Mouse (Mus musculus) thymus, postnatal 25 days (tissue): Measurements from ENCODE around the gene Rbm19.

Experiments
- DNase-seq: peaks from one replicate; pipeline ENCODE4 v3.0.0; 2022

Rbm19 gene

DNA sequence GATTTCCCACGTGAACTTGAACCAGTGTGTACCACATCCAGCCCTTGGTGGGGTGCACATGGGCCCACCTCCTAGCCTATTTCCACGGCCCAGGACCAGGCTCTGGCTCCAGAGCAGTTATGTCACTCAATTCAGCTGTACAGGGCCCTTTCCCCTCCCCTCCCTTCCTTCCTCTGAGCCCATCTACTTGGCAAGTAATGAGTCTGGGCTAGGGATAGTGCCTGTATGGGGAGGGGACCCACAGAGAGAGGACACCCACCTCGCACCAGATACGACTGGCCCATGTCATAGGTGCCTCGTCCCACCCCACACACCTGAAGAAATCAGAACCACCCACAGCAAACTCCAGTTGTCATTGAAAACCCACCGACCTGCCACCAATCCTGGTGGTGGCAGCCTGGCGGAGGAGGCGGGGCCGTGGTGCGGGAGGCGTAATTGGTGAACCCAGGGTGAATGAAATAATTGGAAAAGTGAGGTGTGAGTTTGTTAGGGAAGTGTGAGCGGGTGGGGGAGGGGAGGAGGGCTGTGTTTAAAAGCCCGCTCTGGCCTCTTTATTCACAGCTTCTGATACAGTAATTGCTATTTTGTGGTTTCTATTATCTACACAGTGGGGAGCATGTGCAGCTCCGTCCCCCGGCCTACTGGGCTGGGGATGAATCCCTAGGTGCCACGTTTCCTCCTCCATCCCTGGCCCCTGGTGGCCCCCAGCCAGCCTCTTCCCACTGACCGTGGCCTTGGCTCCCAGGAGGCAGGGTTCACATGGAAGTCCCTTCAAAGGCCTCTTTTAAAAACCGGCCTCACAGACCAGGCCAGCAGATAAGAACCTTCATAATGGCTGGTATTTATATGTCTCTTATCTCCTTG lies 55.8 kb downstream of the Rbm19 start:
- no peak for DNase-seq

DNA sequence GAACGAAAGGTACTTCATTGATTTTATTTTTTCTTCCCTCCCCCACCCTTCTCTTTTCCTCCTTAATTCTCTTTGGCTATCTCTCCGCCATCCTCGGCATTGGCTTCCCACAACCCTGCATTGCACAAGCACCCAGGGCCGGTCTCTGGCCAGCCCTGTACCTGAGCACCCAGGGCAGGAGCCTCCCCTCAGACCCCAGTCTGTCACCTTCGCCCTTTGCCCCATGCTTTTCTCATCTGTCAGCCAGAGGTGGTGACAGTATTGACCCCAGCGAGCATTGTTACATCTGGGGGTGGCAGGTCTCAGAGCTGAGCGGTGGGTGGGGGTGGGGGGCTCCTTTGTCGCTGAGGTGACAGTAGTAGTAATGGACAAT lies 56.5 kb downstream of the Rbm19 start:
- DNase-seq = no peak

DNA sequence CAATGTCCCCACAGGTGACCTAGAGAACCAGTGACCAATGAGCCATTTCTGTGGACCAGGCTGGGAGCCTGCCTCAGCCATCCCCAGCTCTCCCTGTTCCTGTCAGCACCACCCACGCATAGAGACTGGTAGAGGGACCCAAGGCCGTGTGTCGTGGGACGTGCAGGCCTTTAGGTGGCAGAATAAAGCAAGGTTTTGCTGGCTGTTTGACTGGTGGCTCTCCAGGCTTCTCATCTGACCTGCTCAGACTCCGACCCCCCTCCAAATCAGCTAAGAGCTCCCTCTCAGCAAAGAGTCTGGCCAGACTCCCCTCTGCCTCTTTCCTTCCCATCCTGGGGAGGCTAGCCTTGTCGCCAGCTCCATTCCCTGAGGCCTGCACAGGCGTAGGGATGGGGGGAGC lies 58.1 kb downstream of the Rbm19 start:
- DNase-seq = no peak

DNA sequence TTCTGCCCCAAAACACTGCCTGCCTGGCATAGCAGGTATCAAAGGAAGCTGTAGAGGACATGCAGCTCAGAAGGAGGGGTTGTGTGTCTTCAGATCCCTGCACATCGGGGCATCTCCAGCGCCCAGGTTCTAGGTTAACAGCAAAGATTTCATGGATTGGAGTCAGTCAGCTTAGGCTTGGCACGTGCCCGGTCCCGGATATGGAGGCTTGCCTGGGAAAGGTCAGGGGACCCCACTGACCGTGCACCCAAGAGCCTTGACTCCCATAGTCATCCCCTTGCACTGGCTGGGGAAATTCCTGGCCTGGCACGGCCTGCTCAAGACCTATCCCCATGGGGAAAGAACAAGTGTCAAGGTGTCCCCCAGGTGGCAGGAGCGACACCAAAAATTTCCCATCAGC lies 59.0 kb downstream of the Rbm19 start:
- DNase-seq = no peak

DNA sequence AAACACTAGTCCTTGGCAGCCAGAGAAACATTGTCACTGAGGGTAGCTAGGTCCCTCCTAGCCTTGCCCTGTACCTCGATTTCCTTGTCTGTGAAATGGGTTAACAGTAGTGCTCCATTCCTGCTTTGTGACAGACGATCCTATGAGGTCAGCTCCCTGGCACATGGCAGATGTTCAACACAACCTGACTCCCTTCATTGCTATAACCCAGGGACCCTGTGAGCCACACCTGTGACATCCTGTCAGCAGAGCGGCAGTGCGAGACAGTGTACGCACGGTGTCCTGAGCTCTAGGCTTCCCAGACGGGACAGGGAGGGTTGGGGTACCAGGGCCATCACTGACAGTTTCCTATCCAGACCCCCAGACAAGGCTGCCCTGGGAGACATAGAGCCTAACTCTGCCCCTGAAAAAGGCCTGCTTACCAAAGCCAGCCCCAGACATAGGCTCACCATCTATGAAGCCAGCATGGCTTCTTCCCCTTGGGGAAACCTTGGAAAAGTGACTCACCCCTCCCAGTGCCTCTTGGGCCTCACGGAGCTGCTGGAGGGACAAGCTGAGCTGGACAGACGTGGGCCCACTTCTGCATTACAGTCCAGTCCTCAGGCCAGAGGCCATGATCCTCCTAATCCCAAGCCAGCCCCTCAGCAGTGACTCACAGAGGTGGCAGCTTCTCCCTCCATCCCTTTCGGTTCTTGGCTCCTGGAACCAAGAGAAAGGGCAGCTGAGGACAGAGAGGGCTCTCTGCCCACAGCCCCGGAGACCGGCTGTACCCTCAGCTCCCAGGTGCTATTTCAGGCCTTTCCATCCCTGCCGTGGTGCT lies 60.2 kb downstream of the Rbm19 start:
- no peak for DNase-seq

DNA sequence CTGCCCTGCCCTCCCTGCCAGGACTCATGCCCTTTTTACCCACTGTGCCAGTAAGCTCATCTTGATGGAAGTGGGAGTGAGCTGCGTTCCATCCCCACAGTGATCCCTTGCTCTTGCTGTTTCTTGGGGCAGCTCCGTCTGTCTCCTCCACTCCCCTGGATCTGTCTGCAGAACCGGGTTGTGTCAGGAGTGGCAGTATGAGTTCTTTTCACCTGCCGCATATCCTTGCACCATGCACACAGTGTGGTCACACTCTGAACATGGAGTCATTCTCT lies 60.7 kb downstream of the Rbm19 start:
- no peak for DNase-seq

DNA sequence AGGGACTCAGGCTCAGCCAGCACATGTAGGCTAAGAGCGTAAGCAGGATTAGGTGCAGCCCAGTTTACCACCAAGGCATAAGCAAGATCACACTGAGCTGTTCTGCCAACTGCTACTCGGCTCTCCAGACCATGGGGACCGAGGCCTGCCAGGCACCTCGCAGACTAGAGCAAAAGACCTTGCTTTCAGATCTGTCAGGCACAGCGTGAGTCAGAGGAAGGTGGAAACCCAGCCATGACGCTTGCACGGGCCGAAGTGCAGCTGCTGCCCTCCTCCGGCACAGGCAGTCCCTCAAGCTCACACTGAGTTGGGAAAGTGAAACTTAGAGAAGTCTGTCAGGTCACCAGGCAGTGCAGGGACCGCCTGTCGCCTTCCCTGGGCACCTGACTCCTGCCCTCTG lies 63.8 kb downstream of the Rbm19 start:
- no peak for DNase-seq

DNA sequence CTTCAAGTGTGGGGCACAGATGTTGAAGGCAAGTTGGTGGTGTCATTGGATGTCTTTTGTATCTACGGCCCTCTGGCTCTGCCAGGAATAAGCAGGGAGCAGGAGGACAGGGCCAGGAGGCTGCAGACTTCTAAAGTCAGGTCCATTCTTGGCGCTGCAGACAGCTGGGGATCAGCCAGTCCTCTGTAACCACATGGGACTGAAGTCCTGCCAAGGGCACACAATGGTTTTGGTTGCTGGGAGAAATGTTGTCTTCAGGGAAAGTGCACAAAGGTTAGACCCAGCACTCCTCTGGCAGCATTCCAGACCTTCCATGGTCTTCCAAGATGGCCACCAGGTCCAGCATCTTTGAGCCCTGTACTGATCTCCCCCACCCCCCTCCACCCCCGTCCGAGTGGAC lies 65.1 kb downstream of the Rbm19 start:
- DNase-seq = no peak

DNA sequence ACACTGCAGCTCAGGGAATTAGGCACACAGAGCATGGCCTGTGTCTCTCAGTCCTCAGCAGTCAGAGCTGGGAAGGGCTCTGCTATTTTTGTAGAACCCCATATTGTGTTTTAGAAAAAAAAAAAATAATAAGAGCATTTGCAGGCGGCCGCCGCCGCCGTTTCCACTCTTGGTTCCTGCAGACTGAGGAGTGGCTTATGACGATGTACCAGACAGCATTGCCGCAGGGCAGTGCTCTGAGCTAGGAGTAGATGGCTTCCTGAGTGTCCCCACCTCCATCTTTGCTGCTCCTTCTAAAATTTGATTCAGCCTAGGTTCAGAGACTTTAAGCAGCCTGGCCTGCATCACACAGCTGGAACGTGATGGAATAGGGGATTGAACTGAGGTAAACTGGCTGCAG lies 67.1 kb downstream of the Rbm19 start:
- DNase-seq = no peak

DNA sequence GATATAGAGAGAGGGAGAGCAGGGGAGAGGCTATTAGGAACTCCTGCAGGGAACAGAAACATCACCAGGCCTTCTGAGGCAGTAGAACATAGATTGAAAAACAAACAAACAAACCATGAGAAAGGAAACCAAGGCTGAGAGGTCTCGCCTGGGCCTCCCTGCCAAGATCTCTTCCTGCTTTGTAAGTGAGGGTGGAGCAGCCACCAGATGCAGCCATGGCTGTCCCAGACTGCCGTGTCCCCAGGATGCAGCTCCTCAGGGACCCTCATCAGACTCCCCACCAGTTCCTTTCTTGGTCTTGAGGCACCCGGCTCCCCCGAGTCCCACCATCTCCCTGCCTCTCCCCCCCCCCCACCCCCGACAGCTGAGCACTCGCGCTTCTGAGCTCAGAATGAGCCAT lies 67.5 kb downstream of the Rbm19 start:
- DNase-seq = no peak

DNA sequence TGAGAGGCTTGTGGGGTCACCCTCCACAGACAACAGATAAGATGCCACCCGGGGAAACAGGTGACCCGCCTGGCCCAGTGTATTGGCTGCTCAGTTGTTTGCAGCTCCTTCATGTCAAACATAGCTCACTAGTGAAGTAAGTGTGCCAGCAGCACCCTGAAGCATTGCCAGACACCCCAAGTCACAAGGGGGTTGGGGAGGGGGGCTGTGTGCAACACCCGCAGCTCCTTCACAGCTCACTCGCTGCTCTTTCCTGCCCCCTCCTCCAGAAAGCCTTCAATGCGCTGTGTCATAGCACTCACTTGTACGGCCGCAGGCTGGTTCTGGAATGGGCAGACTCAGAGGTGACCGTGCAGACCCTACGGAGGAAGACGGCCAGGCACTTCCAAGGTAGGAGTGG lies 69.7 kb downstream of the Rbm19 start:
- DNase-seq = no peak

DNA sequence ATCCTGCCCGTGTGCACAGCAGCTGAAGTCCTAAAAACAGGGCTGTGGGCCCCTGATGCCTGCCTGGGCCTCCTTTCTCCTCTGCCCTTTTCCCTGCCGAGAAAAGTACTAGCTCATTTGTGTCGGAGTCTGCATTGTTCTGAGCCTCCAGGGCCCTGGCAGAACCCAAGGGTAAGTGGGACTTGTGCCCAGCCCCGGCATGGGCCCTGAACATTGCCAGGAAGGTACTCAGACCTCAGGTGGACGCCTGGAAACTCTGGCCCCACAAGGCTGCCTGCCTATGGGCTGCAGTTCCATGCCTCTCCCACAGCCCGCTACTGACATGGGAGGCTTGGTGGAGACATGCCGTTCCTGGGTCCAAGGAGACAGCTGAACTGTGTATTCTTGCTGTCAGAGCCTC lies 72.3 kb downstream of the Rbm19 start:
- DNase-seq = no peak

DNA sequence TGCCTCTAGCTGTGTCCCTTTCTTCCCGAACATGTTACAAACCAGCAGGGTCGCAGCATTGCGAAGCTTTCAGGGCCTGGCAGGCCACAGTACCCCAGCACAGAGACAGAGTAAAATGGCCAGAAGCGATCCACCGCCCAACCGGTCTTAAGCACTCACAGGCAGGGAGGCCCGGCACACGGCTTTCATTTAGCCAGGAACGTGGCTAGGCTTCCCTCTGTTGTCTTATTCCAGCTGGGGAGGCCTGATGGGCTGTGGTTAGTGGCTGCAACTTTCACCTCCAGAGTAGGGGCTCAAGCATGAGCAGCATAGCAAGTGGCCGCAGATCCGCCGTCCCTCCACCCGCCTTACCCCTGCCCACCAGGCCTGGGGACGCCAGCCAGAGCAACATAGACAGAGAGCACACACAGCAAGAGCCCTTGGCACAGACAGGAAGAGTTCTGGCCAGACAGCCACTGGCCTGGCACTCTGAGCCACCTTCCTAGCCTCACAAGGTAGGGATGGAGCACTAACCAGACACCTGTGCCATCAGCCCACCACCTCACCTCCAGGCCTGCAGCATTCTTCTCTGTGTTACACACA lies 73.8 kb downstream of the Rbm19 start:
- DNase-seq = no peak

DNA sequence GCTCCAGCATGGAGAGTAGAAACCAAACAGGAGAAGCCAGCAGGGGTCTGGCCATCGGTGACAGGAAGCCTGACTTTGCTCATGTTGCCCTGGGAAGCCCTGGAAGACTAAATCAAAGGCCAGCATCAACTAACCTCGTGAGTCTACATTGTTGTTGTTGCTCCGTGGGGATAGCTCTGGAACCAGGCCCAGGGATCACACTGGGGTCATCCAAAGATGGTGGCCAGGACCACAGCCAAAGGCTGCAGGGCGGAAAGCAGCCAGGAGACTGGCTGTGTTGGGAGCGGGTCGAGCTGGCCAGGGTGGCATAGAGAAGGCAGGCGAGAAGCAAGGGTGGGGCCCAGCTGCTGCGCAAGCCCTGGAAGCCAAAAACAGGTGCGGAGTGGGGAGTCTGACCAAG lies 75.4 kb downstream of the Rbm19 start:
- no peak for DNase-seq

DNA sequence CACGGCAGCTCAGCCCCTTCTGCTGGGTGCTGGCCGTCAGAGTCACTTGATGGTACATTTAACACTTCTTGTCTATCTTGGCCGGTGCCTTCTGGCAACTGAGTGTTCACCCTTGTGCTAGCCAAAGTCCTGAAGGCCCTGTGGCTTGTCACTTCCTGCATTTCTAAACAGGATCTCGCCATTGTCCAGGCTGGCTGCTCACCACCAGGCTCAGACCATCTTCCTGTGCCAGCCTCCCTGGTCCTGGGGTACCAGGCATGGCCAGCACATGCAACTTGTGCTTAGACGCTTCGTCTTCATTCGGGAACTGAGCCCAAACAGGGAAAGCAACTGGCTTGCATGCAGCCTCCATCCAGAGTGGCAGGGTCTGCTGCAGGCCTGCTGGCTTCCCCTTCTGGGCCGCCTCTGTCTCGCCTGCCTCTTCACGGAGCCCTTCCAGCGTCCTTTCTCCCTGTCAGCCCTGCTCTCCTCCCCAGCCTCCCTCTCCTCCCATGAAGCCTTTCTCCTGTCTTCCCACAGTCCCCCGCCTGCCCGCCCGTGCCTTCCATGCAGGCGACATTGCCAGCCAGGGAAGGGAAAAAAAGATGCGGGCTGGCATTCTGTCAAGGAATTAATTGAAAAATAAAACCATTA lies 78.2 kb downstream of the Rbm19 start:
- no peak for DNase-seq

DNA sequence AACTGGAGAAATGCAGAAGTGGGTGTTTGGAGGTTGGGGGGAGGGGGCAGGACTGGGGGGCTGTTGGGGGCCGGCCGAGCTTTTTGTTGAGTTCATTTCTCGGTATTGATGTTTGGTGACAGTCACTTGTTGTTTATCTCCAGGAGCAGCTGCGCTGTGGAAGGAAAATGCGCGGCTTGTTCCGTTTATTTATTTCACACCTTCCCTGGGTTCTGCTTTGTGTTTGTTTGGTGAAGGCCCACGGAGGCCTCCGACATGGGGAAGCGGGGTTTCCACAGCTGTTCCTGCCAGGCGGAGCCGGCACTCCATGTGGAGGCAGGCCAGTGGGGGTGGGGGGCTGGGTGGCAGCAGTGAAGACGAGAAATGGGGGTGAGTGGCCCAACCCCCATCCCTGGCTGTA lies 78.7 kb downstream of the Rbm19 start:
- DNase-seq = no peak

DNA sequence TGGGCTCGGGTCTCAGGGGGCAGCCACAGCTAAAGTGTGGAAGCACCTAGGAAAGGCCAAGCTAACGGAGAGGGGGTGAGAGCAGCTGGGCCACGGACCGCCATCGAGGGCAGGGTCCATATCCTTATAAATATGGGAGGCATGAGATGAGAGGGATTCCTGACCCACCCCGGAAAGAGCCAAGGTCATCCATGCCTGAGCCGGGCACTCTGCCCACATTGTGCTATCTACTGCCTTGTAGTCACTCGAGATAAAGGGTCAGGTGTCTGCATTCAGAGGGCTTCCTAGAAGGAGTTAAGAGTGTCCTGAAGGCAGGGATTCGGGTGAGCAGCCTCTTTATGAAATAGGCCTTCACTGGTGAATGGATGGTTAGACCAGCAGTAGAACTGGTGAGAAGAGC lies 80.6 kb downstream of the Rbm19 start:
- DNase-seq = no peak

DNA sequence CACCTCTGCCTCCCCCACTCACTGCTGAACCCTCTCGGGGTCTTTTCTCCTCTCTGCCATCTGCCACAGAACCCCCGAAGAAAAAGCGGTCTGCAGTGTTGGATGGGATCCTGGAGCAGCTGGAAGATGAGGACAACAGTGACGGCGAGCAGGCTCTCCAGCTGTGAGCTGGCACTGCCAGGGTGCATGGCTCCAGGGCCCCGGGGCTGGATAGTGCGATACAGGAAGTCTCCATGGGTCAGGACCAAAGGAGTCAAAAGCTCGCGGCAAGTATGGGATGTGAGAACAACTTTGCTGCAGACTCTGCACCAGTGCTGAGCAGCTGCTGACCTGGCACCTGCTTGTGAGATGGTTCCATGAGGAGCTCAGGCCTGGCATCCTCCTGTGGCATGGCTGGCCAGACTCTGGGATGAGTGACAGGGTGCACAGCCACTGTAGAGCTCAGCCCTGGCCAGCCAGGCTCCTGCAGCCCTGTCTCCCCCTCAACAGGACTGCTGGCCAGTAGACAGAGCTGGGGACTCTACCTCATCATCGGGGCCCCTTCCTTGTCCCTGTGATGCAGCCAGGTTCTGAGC lies 81.6 kb downstream of the Rbm19 start:
- no peak for DNase-seq

DNA sequence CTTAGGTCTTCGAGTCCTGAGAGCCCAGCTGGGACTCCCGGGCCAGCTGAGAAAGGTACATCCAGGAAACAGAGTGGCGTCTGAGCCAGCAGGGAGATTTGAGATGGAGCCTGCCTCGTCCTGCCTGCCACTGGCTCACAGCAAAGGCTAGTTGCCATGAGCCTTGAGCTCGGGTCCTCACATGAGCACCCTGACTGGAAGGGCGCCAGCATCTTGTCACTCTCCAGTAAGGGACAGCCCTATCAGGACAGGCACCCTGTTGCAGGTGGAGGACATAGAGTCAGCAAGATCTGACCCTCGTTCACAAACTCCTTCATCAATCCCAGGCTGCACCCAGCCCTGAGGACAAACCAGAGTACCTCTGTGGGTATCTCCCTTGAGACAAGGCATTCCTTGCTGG lies 83.6 kb downstream of the Rbm19 start:
- no peak for DNase-seq

DNA sequence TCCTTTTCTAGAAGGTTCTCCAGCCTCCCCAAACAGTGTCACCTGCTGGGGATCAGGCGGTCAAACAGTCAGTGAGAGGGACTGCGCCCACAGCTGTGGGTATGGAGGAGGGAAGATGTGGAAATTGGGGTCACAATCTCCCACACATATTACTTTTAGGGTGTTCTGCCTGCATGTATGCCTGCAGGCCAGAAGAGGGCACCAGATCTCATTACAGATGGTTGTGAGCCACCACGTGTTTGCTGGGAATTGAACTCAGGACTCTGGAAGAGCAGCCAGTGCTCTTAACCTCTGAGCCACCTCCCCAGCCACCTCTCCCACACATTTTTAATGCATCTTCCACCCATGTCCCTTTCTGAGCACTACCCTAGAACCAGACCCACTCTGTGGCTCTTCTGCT lies 88.1 kb downstream of the Rbm19 start:
- DNase-seq = no peak

DNA sequence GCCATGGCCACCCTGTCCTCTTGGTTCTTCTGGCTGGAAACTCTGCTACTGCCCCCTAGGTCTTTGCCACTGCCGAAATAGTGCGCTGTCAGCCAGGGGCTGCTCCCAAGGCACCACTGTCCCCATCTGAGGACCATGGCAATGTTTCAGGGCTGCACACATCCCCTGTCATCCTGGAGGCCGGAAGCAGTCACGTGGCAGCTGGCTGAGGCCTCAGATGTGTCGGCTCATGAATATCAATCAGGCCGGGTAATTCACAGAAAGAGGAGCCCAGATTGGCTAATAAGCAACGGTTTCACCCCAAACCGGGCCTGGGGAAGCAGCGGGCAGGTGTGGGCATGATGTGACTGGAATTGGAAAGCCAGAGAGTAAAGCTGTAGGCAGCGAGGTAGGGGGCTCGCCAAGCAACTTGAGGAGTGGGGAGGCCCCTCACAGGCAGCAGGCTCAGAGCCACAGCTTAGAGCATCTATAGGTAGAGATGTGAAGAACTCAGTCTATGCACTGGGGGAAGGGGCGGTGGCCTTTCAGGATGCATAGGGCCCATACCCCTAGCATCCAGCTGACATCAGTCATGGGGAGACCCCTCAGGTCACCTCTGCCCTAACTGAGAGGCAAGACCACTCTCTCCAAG lies 90.2 kb downstream of the Rbm19 start:
- no peak for DNase-seq

DNA sequence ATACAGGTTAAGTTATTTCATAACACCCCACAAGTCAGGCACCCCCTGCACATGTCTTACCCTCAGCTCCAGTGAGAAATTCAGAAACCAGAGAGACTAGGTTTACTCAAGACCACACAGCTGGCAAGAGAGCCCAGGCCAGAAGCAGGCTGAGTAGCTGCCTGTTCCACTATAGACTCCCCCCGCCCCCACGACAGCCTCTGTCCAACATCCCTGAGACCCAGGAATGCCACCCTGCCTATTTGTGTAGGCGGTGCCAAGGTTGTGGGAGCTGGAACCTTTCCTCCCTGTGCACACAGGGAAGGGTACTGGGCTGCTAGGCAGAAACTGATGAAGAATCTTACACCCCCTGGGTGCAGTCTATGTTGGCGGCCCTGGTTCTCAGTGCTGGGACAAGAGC lies 91.2 kb downstream of the Rbm19 start:
- DNase-seq = no peak

DNA sequence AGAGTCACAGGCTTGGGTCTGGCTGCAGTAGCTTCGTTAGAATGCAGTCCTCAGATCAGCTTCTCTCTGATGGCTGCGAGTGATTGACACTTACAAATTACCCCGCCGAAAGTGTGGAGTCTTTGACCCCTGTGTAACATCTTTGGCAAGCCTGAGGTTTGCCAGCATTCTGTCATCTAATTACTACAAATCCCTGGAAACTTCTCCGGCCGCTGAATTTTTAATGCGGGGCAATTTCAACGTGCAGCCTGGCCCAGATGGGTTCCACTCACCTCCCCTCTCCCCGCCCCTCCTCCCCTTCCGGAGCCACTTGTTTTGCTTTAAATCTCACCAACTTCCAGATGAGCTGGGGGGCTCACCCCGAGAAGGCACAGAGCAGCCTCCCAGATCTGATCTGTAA lies 94.4 kb downstream of the Rbm19 start:
- DNase-seq = no peak
